Mouse (Mus musculus) layer of hippocampus, postnatal 36 days (tissue): ENCODE results near the gene Gfra4. TPM values are rescaled to one million over a fixed set of nuclear protein-coding genes. Genes with fewer than 3 reads are reported as not detected.

ENCODE experiments used
- microRNA-seq, 2 experiments: library from miRNA; unstranded; fragments of <30 nt; microRNA quantifications; one replicate each; pipeline ENCODE4 v1.2.0; 2021
- total RNA-seq, 2 experiments: library from RNA; stranded (reverse); gene quantifications; 2 replicates each; pipeline ENCODE4 v1.2.3; 2021

Gene Gfra4
- total RNA-seq, 2 experiments from 2014 or later: 60.3 to 67.9 TPM

Small RNAs within 50 kb of the gene (microRNA-seq; reads per million reads assigned to microRNA genes)
- gene Mir6973b: 0.21 to 1.8 reads per million in 2 experiments

Other genes starting within 250 kb of the Gfra4 start
- 10 to 100 TPM; 80.1 to 90.1 TPM for gene 4930402H24Rik, start 136.7 kb downstream of the Gfra4 start, total RNA-seq
- gene Atrn, start 136.6 kb downstream of the Gfra4 start, total RNA-seq: 100 to 1,000 TPM; 113 TPM
- under 1 TPM in 1 of 2 experiments, not detected in 1; 0.40 TPM for gene Adam33, start 20.7 kb upstream of the Gfra4 start, total RNA-seq
- gene Siglec1, start 43.7 kb upstream of the Gfra4 start, total RNA-seq: under 1 TPM; 0.27 to 0.33 TPM
- 1 to 10 TPM; 7.5 to 9.1 TPM for gene Hspa12b, start 84.2 kb upstream of the Gfra4 start, total RNA-seq
- not detected for gene Gm11037, start 90.4 kb upstream of the Gfra4 start, total RNA-seq
- 10 to 100 TPM; 51.3 to 51.8 TPM for gene 1700037H04Rik, start 117.0 kb upstream of the Gfra4 start, total RNA-seq
- 10 to 100 TPM; 73.9 to 76.5 TPM for gene Cenpb, start 137.0 kb upstream of the Gfra4 start, total RNA-seq
- 10 to 100 TPM; 16.0 to 20.1 TPM for gene Cdc25b, start 143.9 kb upstream of the Gfra4 start, total RNA-seq
- gene Spef1, start 144.2 kb upstream of the Gfra4 start, total RNA-seq: 10 to 100 TPM; 10.9 to 14.4 TPM
- gene Ap5s1, start 164.0 kb upstream of the Gfra4 start, total RNA-seq: 10 to 100 TPM; 22.2 to 25.7 TPM
- 1 to 10 TPM; 6.5 to 6.8 TPM for gene Mavs, start 191.0 kb upstream of the Gfra4 start, total RNA-seq
- 10 to 100 TPM; 54.5 to 59.4 TPM for gene Pank2, start 219.4 kb upstream of the Gfra4 start, total RNA-seq